Mouse (Mus musculus): ENCODE measurements around the gene Gars.

DNA sequence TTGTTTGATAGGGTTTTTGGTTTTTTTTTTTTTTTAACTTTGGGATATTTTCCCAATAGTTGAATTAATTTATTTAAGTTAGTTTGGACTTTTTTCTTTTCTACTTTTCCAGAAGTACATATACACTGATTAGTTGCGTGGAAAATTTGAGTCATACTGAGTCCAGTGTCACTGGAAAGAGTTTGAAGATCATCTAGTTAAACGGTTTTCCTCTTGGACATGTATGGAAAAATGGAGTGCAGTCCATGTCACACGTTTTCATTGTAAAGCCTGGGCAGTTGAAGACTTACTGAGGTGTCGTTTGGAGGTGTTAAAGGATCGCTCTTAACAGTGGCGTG lies 1.6 kb downstream of the Gars start:
- TF ChIP-seq POLR2A (IDR thresholded peaks at IDR 0.05; ENCODE audit: insufficient read depth, low read depth, low read length): no peak
- no peak for TF ChIP-seq CTCF (IDR thresholded peaks at IDR 0.05)

All from heart, adult 2 months (tissue).